Mouse (Mus musculus) olfactory bulb, adult 2 months (tissue): ENCODE results near the gene Immp2l.

Source experiments
- CTCF ChIP-seq: fragments of 200-500 bp; IDR thresholded peaks from 2 replicates; pipeline ENCODE4 v1.5.1; 2012; ENCODE audit warnings: low read depth, mild to moderate bottlenecking, low read length, moderate library complexity; ENCODE audit not compliant: insufficient read depth
- POLR2A ChIP-seq: fragments of 200-500 bp; IDR thresholded peaks from 2 replicates; pipeline ENCODE4 v1.6.1; 2012; ENCODE audit warnings: mild to moderate bottlenecking, low read depth, low read length, moderate library complexity; ENCODE audit not compliant: insufficient read depth

GRCm38 (mm10) chr12:41500049-41500820 lies 476.3 kb downstream of the Immp2l start:
- TF ChIP-seq POLR2A, result no peak
- no peak for TF ChIP-seq CTCF
